14 mouse cellular contexts compared by ENCODE assay signal in the genomic region with DNA sequence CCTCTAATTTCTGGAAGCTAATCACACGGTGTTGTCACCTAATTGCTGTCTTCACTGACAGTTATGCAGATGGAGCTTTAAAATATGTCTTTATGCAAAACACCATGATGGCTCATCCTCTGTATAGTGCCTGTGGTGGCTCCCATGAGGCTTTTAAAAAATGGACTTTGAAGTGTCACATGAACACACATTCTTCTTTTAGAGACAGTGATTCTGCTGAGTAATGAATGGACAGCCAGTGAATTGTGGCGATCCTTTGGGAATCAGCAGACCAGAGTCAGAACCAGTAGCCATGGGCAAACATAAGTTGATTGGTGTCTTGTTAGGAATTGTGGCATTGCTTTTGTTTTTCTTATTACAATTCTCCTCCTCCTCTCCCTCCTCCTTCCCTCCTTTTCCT.
"Had no signal": no experiment of that assay in that cellular context is flagged by ENCODE, and none has a peak within 500 bp of the region (broad histone marks: within the 10 kb centered on the region; RNA-seq: fewer than 3 reads in every experiment).

No protein-coding gene starts in this region.

- H3K9me3 ChIP-seq: limb, embryonic 12.5 days; liver, embryonic 13.5 days; midbrain, embryonic 10.5 days; neural tube, embryonic 15.5 days had no signal

- H3K4me2 ChIP-seq: limb, embryonic 12.5 days; liver, embryonic 13.5 days; neural tube, embryonic 15.5 days had no signal

- H3K4me3 ChIP-seq: limb, embryonic 12.5 days; liver, embryonic 13.5 days; midbrain, embryonic 10.5 days; myocyte; neural tube, embryonic 15.5 days had no signal

- ATAC-seq: hindbrain, postnatal 0 days; liver, postnatal 0 days had no signal

- H3K9ac ChIP-seq: limb, embryonic 12.5 days; liver, embryonic 13.5 days; liver, postnatal 0 days; neural tube, embryonic 15.5 days had no signal

- H3K4me1 ChIP-seq: liver, embryonic 13.5 days; midbrain, embryonic 10.5 days had no signal

- H3K27ac ChIP-seq: hindbrain, postnatal 0 days; kidney, postnatal 0 days; limb, embryonic 12.5 days; liver, embryonic 13.5 days; midbrain, embryonic 10.5 days; neural tube, embryonic 15.5 days; stomach, postnatal 0 days had no signal

- H3K36me3 ChIP-seq: limb, embryonic 12.5 days; liver, embryonic 13.5 days; midbrain, embryonic 10.5 days; neural tube, embryonic 15.5 days had no signal

- DNase-seq: liver; liver, embryonic 13.5 days; liver, postnatal 0 days; midbrain, embryonic 14.5 days; right cerebral cortex, adult 18-20 months; right cerebral cortex, postnatal 25 days; thymus, postnatal 4 days had no signal

- H3K27me3 ChIP-seq: limb, embryonic 12.5 days; liver, embryonic 13.5 days; neural tube, embryonic 15.5 days had no signal
